Mouse (Mus musculus): ENCODE measurements at regions not wholly inside any gene's neighbourhood (a gene's known extent, or its start where the extent isn't known, plus 50 kb on each side); places are given as distances from the start of the nearest gene placed in this dataset.
"Not testable (repeated sequence)": the region's sequence is repeated elsewhere in the genome, so short reads cannot be mapped to it uniquely, and the experiment has no call there.

DNA sequence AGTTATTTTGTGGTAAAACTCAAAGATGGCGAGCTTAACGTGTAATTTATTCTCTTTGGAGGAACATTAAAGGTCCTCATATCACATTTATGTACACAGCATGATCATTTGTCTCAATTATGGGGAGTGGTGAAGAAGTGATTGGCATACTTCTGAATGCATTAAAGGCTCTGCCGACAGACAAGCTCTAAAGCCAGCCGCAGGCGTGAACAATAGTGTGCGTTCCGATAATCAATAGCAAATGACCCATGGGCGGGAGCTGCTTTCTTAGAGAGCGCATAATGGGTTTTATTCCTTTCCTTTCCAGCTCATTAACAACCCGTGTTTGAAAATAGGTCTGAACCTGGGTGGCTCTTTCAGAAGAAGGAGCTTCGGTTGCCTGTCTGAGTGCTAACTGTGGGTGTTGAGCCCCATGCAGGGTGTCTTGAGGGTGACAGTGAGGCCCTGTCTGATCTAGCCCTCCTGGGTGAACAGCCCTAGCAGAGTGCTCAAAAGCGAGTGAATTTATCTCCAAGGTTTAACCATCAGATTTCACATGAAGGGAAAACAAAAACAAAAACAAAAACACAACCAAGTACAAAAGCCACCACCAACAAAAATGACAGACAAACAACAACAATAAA lies 210.5 kb downstream of the Zfp619 start:
- DNase-seq (ENCODE audit: low read depth, low spot score), result no peak

GRCm38 (mm10) chr7:39728930-39729329 lies 211.4 kb downstream of the Zfp619 start:
- no peak for DNase-seq (ENCODE audit: low read depth, low spot score)

DNA sequence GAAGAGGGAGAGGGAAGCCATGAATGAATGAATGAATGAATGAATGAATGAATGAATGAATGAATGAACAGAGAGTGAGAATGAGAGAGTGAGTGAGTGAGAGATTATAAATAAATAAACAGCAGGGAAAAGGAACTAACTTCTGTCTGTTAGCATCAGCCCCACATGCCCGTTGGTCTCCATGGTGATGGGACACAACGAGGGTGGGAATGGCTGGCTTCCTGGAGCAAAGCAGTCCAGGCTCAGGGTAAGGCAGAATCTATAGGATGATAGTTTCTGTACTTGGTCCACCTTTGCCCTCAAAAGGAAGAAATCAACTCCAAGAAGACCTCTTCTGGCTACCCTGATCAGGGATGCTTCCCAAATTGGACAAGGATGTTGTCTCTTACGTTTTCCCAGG lies 212.2 kb downstream of the Zfp619 start:
- DNase-seq (ENCODE audit: low read depth, low spot score), result no peak

GRCm38 (mm10) chr7:39732790-39733189 lies 215.2 kb downstream of the Zfp619 start:
- DNase-seq (ENCODE audit: low read depth, low spot score), result no peak

DNA sequence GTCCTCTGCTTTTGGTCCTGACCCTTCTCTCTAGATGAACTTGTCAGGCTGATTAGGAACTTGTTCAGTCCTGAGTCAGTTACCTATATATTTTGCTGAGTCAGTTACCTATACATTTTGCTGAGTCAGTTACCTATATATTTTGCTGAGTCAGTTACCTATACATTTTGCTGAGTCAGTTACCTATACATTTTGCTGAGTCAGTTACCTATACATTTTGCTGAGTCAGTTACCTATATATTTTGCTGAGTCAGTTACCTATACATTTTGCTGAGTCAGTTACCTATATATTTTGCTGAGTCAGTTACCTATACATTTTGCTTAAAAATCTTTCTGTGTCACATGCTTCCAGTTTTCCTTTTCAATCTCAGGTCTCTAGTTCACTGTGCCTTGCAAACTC lies 230.8 kb downstream of the Zfp619 start:
- DNase-seq (ENCODE audit: low read depth, low spot score), result not testable (repeated sequence)

GRCm38 (mm10) chr7:39750448-39750847 lies 232.9 kb downstream of the Zfp619 start:
- DNase-seq (ENCODE audit: low read depth, low spot score), result no peak

GRCm38 (mm10) chr7:39764366-39764765 lies 246.8 kb downstream of the Zfp619 start:
- DNase-seq (ENCODE audit: low read depth, low spot score), result no peak

GRCm38 (mm10) chr7:39765094-39765493 lies 247.5 kb downstream of the Zfp619 start:
- DNase-seq (ENCODE audit: low read depth, low spot score), result no peak

DNA sequence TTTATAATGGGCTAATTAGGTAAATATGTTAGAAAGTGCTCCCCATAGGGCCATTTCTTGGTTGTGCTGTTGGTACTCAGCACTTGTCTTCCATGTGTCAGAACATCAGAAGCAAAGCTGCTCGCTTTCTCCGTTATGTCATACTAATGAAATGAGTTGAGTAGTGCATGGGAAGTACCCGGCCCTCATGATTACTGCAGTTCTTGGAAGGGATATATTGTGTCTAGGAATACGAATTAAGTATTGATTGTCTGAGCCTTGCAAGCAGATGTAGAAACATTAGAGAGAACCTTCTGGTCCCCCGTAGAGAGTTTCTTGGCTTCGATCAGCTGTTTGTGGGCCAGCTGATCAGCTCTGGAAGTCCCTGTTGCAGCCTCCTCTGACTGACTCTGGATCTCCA lies 255.7 kb downstream of the Zfp619 start:
- no peak for DNase-seq (ENCODE audit: low read depth, low spot score)

GRCm38 (mm10) chr7:39789321-39789720 lies 271.8 kb downstream of the Zfp619 start:
- no peak for DNase-seq (ENCODE audit: low read depth, low spot score)

- no peak for DNase-seq (ENCODE audit: low read depth, low spot score)
These were observed 272.3 kb downstream of the Zfp619 start for GRCm38 (mm10) chr7:39789880-39790279.

DNA sequence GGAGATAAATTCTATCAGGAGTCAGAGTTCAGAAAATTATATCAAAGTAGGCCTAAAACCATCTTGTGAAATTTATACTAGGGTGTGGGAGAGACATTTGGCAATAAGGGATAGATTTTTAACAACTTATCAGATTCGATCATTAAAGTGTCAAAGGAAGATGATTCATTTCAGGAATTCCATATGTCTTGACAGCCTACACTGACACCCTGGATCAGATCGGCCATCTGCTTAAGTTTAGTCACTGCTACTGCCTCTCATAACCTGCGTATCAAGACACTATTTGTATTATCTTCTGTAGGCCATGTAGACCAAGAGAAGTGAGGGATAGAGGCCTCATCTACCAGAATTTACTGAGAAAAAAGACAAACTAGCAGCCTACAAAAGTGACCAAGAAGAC lies 277.2 kb downstream of the Zfp619 start:
- DNase-seq (ENCODE audit: low read depth, low spot score), result no peak

DNA sequence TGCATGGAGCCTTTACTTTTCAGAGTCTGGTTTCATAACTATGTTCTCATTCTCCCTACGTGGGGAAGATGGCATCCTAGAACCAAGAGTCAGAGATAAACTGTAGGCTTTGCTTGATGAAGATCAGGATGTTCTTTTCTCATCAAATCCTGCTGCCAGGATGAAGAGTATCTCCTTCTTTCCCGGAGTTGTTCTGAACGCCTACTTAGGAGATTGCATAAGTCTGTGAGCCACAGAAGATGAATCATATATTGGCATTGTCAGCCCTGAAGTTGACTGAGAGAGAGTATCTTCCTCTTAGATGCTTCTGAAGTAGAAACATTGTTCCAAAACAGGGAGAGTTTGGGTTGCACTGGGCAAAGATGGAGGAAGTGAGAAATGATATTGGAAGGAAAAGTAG lies 286.7 kb downstream of the Zfp619 start:
- peak; percentile 5 for DNase-seq (ENCODE audit: low read depth, low spot score)

- no peak for DNase-seq (ENCODE audit: low read depth, low spot score)
These were observed 300.5 kb downstream of the Zfp619 start for GRCm38 (mm10) chr7:39818036-39818435.

DNA sequence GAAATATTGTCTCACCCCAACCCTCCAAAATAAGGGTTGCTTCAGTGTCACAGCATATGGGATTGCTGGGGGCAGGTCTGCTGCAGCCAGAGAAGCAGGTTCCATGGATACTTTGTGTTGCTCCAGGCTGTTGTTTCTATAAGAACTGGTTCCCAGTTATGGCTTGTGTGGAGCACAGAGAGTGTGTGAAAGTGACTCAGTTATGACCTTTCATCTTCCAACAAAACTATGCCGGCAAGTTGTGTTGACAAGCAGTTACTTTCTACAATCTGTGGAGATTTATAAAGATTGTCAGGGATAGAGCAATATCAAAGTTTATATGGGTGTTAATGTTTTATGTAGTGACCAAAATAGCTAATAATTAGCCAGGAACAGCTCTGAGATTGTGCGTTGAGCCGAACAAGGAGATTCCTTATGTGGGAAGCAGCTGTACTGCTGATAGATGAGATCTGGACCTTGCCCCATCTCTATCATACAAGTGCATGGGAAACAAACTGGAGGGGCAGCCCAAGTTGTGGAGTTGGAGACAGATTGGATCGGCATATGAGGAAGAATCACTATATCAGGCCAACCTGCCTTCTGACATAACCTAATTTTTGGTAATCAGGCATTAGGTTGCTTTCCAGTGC lies 305.1 kb downstream of the Zfp619 start:
- no peak for DNase-seq (ENCODE audit: low read depth, low spot score)

DNA sequence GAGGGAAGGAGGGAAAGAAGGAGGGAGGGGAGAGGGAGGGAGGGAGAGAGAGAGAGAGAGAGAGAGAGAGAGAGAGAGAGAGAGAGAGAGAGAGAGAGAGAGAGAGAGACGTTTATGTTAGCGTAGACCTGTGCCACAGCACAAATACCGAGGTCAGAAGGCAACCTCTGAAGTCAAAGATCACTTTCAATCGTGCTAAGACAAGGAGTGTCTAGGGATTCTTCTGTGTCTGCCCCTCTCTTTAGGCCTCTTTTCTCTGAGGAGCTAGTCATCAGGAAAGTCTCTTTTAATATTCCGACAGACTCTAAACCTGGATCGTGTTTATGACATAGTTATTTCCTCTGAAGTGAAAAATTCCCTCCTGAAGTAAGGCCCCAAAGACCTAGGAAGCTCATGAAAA lies 310.8 kb downstream of the Zfp619 start:
- DNase-seq (ENCODE audit: low read depth, low spot score), result no peak

DNA sequence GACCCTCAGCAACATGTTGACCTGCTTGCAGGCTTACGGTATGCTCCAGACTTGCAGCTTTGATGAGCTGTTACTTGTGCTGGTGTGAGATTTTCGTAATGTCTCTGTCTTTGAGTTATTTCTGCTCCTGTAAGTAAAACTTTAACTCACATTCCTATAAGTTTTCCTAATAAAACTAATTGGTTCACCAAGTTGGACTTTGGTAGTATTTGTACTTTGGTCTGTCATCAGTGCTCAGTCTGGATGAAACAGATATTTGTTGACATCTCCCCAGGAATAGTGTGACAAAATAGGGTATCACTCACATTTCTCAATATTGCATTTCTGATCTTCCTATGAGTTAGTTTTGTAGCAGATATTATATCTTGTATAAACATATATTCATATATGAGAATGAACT lies 313.3 kb downstream of the Zfp619 start:
- DNase-seq (ENCODE audit: low read depth, low spot score), result no peak

DNA sequence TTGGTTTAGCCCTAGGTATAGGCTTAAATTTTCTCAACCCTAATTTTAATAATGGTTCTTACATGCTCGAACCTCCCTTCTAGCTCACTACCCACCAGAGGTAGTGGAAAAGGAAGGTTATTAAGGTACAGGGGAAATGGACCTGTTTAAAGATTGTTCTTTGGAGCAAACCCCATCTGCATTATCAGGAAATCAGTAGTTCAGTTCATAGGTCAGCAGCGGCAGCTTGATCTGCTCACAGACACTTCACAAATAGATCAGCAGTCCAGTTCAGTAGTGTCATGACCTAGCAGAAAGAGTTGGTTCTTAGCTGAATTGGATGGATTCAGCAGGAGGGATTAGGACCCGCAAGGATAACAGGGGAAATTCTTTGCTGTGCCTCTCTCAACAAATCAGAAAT lies 324.4 kb downstream of the Zfp619 start:
- DNase-seq (ENCODE audit: low read depth, low spot score), result no peak

DNA sequence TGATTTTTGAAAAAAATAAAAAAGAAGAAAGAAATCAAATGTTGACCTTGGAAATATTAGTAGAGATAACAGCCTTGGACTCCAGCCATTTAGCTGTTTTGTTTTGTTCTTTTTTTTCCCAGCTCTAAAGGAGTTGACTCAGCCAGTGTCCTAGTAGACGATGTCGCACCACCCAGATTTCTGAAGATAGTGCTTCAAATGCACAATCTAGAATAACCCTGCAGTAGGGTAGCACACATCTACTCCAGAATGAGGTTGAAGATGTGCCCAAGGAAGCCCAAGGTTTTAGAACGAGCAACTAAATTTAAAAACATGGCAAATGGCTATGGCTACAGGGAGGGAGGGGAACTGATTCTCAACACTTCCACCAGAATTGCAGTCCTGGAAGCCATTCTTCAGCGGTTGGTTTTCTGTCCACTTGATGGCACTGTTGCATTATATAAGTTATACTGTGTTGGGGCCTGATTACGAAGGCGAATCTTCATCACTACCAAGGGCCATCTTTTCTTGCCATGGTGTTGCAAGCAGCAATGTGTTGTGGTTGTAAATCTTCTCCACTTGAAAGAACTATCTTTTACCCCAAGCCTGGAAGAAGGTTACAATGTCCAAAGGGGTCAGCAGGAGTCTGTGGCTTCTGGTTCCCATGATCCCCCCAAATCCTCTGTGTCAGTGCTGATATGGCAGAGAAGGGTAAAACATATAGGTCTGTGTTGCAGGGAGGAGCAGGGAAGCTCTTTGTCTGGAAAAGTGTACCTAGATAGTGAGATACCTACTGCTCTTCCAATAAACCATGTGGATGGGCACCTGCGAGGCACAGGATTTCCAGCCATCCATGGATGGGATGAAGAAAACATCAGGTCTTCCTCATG lies 330.6 kb downstream of the Zfp619 start:
- peak; percentile 74 for DNase-seq (ENCODE audit: low read depth, low spot score)

GRCm38 (mm10) chr7:39857301-39857700 lies 339.7 kb downstream of the Zfp619 start:
- no peak for DNase-seq (ENCODE audit: low read depth, low spot score)

DNA sequence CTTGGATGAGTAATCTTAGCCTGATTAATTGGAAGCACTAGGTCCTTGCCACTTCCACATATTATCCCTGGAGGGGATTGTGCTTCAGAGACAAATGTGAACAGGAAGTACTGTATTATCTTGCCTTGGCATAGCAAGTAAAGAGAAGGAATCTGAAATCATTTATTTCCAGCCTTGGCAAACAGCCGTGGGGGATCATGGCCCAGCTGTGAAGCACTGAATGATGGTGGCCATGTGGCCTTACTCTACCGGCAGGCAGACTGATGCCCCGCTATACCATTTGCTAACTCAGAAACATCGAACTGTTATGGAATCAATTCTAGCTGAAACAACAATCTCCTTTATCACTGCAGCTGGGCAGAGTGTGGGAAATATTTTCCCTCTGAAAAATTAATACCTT lies 345.3 kb downstream of the Zfp619 start:
- DNase-seq (ENCODE audit: low read depth, low spot score), result peak; percentile 12

DNA sequence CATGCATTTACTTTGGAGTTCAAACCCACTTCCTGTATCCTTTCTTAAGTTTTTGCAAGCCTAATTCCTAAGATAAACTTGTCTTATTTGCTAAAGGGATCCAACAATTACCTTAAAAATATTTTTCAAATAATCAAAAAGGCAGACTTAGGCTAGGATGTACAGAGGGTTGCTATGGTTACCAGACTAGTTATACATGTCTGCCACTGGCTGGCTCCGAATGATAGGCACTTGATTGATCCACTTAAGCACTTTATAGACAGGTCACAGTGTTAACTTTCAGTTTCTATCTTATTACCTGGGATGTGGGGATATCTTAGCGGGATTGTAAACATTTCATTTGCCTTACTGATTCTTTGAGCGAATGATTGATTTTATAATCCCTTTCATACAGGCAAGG lies 346.6 kb downstream of the Zfp619 start:
- DNase-seq (ENCODE audit: low read depth, low spot score), result peak; percentile 3

DNA sequence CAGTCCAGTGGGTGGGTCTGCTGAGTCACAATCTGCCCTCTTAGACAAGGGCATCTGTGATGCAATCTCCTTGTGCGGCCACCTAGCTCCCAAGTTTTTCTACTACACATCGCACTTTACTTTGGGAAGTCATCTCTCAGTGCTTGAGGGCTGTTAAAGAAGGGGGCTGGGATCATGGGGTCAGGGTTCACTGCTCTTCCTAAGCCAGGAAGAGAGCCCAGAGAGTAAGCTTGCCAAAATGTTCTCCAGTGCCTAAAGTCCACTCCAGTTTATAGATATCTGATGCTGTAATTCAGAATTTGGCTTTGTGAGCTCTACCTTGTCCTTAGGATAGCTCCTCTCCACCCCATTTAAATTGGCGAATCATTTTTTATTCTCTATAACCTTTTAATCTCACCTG lies 347.2 kb downstream of the Zfp619 start:
- DNase-seq (ENCODE audit: low read depth, low spot score), result peak; percentile 21

Data from 3T3-L1 (cell line).